16 mouse cellular contexts compared by ENCODE assay signal in the genomic region with DNA sequence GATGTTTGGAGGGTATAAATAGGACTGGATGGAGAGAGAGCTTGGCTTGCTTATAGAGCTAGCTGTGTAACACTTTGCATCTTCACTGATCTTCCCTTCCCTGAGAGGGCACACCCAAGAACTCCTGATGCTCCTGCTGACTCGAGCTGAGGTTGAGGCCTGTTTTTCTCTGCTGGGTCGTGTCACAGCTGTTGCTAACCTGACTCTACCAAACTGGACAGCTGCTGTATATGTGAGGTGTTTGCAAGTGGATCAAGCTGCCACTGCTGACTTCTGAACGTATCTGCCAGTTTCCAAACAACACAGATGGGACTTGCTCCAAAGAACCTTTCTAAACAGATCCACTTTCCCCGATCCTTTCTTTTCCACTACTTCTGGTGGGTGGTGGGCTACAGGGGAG.
"Had no signal": no experiment of that assay in that cellular context is flagged by ENCODE, and none has a peak within 500 bp of the region (broad histone marks: within the 10 kb centered on the region; RNA-seq: fewer than 3 reads in every experiment).

No protein-coding gene starts in this region.

- H3K27ac ChIP-seq: neural tube, embryonic 13.5 days; neural tube, embryonic 15.5 days; stomach, embryonic 15.5 days; stomach, postnatal 0 days had no signal

- H3K27me3 ChIP-seq: neural tube, embryonic 13.5 days; neural tube, embryonic 15.5 days; stomach, embryonic 15.5 days had no signal

- H3K4me3 ChIP-seq: neural tube, embryonic 13.5 days; neural tube, embryonic 15.5 days; stomach, embryonic 15.5 days had no signal

- H3K4me1 ChIP-seq: neural tube, embryonic 13.5 days; neural tube, embryonic 15.5 days; stomach, embryonic 15.5 days had no signal

- H3K4me2 ChIP-seq: neural tube, embryonic 13.5 days; neural tube, embryonic 15.5 days; stomach, embryonic 15.5 days had no signal

- H3K36me3 ChIP-seq: neural tube, embryonic 15.5 days had no signal

- DNase-seq: retina, postnatal 1 day; right cerebral cortex, adult 18-20 months; right cerebral cortex, postnatal 14 days; right cerebral cortex, postnatal 25 days; right cerebral cortex, postnatal 4 days; spleen, adult 18-20 months; thymus, adult 18-20 months; thymus, adult 2 months; thymus, postnatal 14 days; thymus, postnatal 25 days; thymus, postnatal 36 days; thymus, postnatal 4 days had no signal

- H3K9me3 ChIP-seq: neural tube, embryonic 13.5 days; neural tube, embryonic 15.5 days; stomach, embryonic 15.5 days had no signal
